Mouse (Mus musculus) spleen, postnatal 36 days (tissue): ENCODE measurements around the gene Garem2.
A peak's percentile ranks its signal among the peaks of the same experiment; 100 is the strongest.

Experiments
- DNase-seq, 2 experiments: peaks; one replicate each; pipeline ENCODE4 v3.0.0; 2022; ENCODE audit warnings: low spot score in 2 of 2, mixed read lengths in 1 of 2

Garem2 gene

DNA sequence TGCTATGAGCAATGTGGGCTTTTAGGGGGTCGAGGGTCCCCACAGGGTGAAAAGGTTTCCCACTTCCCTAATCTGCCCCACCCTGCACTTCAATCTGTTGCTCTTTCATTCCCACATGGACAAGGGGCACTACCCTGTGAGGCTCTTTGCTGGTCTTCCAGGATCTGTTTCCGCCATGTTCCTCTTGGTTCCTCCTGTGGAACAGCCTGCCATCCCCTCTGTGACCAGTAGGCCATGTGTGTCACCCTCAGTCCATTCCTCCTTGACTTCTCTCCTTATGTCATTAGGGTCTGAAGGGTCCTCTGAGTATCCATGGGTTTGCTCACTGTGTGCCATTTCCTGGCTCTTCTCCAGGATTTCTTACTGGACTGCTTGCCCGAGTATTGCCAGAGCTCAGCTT lies 6.8 kb downstream of the Garem2 start:
- no peak for DNase-seq

DNA sequence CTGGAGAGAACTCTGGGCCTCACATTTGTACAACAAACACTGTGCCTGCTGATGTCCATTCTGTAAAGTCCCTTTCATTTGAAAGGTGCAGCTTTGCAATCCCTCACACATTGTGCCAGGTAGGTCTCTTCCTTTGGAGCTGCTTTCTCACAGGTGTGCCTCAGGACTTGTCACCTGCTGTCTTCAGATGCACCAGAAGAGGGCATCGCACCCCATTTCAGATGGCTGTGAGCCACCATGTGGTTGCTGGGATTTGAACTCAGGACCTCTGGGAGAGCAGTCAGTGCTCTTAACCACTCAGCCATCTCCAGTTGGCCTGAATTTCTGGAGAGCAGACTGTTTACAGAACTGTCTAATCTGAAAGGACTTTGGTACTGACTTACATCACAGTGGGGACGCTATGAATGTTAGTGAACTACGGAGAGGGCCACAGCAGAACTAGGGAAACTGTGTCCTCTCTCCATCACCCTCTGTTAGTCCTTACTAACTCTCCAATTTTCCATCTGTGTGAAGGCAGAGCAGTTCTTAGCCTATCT lies 7.6 kb downstream of the Garem2 start:
- no peak for DNase-seq

DNA sequence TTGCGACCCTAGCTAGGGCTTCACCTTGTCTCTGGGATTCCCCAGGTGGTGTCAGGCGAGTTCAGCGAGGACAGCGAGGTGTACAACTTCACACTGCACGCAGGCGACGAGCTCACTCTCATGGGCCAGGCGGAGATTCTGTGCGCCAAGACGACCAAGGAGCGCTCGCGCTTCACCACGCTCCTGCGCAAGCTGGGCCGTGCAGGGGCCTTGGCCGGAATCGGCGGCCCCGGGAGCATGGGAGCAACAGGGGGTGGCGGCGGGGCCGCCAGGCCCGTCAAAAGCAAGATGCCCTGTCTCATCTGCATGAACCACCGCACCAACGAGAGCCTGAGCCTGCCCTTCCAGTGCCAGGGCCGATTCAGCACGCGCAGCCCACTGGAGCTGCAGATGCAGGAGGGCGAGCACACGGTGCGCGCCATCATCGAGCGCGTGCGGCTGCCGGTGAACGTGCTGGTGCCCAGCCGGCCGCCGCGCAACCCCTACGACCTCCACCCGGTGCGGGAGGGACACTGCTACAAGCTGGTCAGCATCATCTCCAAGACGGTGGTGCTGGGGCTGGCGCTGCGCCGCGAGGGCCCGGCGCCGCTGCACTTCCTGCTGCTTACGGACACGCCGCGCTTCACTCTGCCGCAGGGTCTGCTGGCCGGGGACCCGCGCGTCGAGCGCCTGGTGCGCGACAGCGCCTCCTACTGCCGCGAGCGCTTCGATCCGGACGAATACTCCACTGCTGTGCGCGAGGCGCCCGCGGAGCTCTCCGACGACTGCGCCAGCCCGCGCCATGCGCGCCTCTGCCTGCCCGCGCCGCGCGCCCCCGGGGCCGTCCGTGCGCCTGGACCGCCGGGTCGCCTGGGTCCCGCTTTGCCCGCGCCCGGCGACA lies 9.2 kb downstream of the Garem2 start:
- DNase-seq = peak; percentile 39 to 44

DNA sequence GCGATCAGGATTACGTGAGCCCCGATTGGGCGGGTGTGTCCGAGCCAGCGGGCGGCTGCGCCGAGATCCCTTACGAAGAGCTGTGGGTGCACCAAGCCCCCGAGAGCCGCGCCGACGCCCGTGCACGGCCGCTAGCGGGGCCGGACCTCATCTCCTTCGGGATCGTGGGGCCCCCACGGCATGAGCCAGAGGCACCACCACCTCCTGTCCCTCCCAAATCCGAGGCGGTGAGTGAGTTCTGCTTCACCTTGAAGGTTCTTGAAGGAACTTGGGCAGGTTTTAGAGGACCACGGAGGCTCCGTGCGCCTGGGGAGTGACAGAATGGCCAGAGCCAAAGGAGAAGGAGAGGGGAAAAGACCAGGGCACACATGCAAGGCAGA lies 9.8 kb downstream of the Garem2 start:
- DNase-seq = no peak

DNA sequence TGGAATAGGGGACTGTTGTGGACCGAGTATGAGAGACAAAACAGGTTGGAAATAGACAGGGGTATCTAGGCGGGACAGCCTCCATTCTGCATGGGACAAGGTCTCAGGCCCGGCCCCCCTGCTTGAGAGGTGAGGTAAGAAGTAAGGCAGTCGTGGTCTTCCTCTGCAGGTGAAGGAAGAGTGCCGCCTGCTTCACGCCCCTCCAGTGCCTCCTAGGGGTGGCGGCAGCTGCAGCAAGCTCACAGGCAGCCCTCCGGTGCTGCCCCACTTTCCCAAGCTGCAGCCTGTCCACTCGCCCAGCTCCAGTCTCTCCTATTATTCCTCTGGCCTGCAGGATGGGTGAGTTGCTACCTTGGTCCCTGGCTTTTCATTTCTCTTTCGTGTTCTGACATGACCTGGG lies 10.8 kb downstream of the Garem2 start:
- no peak for DNase-seq

DNA sequence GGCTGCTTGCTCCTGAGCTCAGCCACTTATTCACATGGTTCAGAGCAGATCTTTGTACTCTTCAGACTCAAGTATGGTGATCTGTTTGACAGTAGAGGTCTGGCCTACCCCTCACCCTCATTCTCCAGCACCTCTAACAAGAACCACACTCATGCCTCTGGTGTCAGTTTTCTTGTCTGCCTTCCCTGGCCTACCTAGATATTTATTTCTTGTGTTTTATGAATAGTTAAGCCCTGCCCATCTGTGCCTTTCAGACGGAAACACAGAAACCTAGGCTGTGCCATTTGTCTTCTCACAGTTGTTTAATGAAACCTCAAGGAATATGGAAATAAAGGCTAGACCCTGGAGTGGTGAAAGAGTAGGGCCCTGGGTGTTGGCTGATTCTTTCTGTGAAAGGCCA lies 13.1 kb downstream of the Garem2 start:
- no peak for DNase-seq

DNA sequence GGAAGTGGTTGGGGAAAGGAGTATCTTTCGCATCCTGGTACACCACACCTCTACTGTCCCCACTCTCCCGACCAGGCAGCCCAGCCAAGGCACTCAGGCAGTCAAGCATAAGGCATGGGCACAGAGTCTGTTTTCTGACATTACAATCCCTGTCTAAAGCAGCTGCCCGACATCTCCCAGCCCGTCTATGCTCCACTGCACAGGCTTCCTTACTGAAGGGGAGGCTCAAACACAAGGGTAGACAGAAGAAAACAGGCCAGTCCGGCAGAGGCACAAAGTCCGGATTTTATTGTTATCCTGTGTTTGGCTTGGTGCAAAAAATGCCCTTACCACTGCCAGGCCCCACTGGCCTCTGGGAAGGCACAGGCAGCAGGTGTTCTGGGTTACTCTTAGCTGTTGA lies 14.2 kb downstream of the Garem2 start:
- no peak for DNase-seq

DNA sequence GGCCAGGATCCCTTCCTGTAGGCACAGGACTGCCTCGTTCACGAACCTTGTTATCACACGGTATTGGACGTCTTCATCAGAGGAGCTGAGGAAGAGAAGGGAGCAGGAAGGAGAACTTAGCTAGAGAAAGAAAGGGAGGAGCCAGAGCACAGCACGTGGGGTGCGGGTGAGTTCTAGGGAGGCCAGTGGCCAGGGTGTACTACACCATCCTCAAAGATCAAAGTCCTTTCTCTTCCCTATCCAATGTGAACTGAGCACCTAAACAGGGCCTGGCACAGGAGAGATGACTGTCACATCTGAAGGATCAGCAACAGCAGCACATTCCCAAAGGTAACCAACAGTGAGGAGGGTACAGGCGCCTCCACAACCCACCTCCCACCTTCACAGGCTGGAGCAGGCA lies 15.1 kb downstream of the Garem2 start:
- DNase-seq = no peak

DNA sequence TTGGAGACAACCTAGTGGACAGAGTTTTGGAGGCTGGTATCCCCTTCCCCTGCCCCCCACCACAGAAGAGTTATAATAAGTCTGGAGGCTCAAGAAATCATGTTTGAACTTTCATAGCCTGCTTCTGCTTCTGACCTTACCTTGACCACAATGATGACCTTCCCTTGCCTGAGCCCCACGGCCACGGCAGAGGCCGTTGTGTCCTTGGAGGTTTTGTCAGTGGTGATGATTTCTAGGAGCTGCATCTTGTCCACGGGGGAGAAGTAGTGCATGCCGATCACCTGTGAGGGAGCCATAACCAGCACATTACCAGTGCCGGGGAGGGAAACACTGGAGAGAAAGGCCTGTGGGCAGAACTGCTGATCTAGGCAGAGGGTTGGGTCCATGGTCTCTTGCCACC lies 17.5 kb downstream of the Garem2 start:
- no peak for DNase-seq

DNA sequence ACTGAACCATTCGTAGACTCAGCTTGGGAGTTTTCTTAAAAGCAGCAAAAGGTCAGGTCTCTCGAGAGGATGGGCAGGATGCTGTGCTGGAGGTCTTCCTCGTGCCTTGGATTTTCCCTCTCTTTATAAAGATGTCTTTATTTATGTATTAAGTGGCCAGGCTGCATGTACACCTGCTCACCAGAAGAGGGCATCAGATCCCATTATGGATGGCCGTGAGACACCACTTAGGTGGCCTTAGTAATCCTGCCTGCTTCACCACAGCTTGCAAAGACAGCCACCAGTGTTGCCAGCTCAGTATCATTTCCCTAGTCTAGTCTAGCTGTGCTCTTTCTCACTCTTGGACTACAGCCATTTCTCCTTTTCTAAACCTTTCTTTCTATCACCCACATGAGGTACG lies 20.6 kb downstream of the Garem2 start:
- no peak for DNase-seq

DNA sequence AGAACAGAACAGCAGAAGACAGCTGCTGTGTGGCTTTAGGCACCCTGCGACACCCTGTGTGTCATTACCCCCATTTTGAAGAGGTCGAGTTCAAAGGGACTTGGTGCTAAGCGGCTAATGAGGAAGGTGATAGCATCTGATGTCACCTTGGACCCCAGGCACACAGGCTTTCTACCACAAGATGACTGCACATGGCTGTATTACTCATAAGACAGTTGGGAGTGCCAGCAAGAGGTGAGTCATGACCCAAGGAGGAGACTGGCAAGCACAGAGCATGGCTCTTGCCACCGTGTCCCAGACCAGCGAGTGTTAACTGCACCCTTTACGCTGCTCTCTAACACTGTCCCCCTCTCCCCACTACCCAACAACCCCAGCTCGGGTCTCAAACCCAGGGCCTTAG lies 21.8 kb downstream of the Garem2 start:
- no peak for DNase-seq

DNA sequence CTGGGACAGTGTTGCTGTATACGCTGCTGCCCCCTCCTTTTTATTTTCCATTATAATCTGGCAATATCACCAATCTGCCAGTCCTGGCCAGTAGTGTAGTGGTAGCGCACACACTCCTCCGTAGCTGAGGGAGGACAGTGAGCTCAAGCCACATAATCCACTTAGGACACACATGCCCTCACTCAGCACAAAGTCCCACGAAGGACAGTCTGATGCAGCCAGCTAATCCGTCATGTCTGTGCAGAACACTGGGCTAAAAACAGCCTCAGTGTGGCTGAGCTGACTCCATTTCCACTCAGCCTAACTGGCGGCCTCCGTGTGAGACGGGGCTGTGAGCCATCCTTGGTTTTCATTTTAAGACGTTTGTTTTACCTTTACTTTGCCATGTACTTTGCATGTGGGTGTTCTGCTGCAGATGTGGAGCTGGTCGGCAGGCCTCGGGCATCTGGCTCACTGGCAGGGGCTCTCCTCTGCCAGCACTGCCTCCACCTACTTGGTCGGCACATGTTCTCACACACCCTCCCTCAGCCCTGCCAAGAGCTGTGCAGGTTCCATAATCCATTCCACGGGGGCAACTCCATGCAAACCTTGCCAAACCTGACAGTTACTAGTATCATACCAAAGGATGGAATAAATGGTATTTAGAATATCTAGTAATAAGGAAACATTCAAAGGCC lies 23.1 kb downstream of the Garem2 start:
- no peak for DNase-seq

DNA sequence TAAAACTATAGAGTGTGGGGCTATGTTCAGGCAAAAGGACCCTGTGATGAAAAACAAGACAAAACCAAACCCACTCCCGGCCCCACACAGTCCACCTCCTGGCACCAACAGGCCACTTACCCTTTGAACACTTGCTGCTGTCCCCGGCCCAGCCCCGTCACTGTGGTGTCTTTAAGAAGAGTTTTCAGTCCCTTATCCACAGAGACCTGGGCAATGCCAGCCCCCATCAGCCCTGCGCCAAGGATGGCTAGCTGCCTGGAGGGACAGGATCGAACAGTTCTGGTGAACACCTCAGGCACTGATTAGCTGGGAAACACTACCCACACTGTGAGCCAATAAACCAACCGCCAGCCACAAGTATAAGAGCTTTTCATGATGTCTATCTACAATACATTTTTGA lies 23.7 kb downstream of the Garem2 start:
- no peak for DNase-seq

DNA sequence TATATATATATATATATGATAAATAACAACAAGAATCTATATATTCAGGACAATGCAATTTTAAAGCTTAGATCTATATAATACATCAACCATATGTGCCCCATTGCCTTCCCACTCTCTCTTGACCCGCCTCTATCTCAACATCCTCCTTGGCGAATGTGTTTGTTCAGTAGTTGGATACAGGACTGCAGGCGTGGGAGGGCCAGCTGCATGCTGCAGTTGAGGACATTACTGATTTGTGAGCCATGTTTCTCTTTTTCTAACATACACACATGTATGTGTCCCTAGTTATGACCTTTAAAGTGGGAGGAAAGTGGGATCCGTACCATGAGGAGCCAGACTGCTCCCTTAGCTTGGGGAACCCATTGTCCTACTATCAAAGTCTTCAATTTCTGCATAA lies 26.3 kb downstream of the Garem2 start:
- DNase-seq = no peak

DNA sequence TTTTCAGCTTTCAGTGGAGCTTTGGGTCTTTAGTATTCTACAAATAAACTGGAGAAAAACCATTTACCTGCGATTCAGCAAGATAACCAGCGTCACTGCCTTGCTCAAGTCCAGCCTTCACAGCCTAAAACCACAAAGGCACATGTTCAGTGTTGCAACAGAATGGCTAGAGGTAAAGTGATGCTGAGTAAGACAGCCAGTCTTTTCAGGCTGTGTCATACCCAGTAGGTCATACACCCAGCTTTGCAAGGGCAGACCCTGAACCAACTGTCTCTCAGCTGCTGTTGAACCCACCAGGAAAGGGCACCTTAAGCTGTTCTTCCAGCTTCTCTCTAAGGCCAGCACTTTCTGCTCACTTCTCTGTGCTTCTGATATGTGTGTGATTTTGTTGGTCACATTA lies 27.2 kb downstream of the Garem2 start:
- no peak for DNase-seq

DNA sequence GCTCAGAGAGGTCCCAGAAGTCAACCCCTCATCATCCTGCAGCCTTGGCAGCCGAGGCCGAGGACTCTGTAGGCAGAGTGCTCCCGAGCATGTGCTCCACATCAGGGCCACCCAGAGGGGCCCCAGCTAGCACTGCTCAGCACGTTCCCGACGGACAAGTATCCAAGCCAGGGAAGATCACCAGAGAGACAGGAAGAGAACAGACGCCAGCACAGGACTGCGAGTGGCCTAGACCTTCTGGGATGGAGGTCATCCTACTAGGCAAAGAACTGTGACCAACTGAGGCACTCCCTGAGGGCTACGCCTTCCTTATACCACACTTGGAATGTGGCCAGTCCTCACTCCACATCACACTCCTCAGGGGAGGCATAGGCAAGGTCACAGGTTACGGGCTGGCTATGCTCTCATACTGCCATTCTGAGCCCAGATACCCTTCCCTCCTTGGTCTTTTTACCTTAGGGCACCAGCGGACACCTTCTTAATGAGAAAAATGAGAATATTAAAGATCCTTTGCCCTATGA lies 30.8 kb downstream of the Garem2 start:
- DNase-seq = no peak

DNA sequence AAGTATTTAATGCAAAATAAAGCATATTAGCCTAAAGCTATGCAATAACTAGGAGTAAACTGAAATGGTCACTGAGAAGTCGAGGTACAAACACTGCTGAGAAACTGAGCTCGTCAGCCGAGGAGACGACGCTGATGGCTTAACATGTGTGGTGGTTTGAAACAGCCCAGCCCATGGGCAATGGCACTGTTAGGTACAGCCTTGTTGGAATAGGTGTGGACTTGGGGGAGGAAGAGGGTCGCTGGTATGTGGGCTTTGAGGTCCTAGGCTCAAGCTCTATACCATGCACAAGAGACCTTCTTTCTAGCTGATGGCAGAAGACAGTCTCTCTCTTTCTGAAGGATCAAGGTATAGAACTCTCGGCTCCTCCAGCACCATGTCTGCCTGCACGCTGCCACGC lies 32.3 kb downstream of the Garem2 start:
- DNase-seq = no peak

DNA sequence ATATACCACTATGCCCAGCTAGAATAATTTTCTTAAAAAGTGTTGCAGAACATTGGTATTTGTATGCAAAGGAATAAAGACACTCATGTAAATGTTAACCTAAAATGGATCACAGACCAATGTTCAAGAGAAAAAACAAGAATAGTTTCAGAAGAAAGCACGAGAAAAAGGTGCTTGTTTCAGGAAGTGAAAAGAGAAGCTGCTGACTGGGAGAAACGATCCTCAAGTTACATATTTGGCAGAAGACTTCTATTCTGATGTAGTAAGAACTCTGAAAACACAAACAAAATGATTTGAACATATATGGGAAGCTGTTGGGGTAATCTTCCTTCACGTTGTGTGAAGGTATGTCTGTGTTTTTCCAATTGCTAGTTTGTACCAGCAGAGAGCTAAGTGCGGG lies 33.2 kb downstream of the Garem2 start:
- no peak for DNase-seq

DNA sequence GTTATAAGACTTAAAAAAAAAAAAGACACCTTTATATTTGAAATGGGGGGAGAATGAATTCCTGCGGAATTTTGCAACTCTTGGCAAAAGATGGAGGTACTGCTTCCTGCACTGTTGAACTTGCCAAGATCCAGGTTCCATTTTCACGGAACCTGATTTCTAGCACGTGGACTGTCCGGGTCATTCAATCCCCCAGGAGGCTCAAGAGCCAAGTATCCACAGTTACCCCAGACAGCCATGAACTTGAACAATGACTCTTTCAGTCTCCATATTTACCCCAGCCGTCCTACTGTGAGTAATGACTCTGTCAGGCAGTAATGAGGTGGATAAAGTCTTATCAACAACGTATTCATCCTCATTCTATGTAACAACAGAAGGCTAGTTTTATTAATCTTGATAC lies 41.6 kb downstream of the Garem2 start:
- DNase-seq = no peak

DNA sequence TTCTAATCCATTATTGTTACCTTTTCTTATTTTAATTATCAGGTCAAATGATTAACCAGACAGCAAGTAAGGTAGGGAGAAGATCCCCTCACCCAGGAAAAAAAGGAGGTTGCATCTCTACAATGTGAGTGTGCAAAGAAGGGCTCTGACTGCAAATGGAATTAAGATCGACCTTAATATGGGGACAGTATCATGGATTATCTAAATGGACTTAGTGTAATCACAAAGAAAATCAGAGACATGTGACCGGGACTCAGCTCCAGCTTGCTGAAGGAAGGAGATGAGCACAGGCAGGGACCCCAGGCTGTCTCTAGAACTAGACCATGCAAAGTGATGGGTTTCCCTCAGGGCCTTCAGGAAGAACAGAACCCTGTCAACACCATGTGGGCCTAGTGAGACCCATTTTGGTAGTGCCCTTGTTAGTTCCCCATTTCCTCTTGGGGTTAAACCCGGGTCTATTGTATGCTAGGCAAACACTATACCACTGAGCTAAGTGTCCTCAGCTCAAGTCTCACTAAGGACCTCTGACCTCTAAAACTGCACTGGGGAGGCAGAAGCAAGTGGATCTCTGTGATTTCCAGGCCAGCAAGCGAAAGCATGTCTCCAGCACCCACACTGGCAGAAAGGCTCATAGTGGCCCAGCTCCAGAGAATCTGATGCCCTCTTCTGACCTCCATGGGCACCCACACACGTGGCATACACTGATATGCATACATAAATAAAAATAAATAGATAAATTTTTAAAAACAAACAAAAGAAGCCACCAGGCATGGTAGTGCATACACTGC lies 43.4 kb downstream of the Garem2 start:
- DNase-seq = no peak

DNA sequence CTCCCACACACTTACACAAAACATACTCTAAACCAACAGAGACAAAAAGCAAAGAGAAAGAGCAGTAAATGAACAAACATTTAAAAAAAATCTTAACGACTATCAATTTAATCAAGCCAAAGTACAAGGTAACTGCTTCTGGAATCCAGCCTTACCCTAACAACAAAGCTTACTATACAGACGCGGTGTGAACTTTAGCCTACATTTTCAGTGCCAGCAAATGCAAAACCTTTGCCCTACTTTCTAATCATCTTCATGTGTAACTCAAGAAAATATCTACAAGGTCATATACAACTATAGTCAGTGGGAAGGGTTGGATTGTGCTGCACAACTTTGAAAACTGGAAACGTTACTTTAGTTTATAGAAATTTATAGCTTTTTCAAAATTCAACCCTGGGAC lies 47.0 kb downstream of the Garem2 start:
- no peak for DNase-seq

DNA sequence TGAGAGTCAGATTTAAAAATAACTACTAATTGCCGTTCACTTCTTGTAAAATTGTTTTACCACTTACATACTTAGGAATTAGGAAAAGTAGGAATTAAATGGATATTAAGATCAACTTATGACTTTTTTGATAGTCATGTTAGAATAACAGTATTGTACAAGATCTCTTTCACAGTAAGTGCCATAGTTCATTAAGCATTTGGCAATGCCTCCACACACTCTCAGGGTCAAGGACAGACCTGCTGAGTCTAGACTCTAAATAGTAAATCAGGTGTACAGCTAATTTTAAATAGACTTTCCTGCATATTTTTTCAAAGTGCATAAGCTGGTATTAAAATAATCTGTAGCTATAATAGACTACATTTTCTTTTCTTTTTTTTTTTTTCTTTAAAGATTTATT lies 47.5 kb downstream of the Garem2 start:
- DNase-seq = no peak
